Mouse (Mus musculus) limb, embryonic 14.5 days (tissue): Measurements from ENCODE around the gene Cfap45. TPM values are rescaled to one million over a fixed set of nuclear protein-coding genes. Genes with fewer than 3 reads are reported as not detected.
A peak's percentile ranks its signal among the peaks of the same experiment; 100 is the strongest.

Experiments used
- ATAC-seq: fragments of 200-750 bp; cut with Nextera tagmentation; 2 replicates; pipeline ENCODE4 v1.8.0; 2017; ENCODE audit warnings: low read depth, moderate number of reproducible peaks, moderate TSS enrichment; ENCODE audit not compliant: low FRiP score
- DNase-seq: peaks from one replicate; pipeline ENCODE4 v3.0.0-alpha.2; 2015; ENCODE audit warnings: low spot score
- H3K27ac ChIP-seq: fragments of 300-500 bp; sonication (generic); replicated peaks from 2 replicates; pipeline ENCODE4 v1.5.1; 2014; ENCODE audit warnings: low read depth, mild to moderate bottlenecking, low read length, moderate library complexity, mixed read lengths
- H3K27me3 ChIP-seq: fragments of 300-500 bp; sonication (generic); 2 replicates; pipeline ENCODE4 v1.6.1; 2014; ENCODE audit warnings: low read length, mixed read lengths; ENCODE audit not compliant: control insufficient read depth, insufficient read depth
- H3K36me3 ChIP-seq: fragments of 300-500 bp; sonication (generic); 2 replicates; pipeline ENCODE4 v1.6.1; 2014; ENCODE audit warnings: mild to moderate bottlenecking, low read length, moderate library complexity, mixed read lengths; ENCODE audit not compliant: control insufficient read depth, insufficient read depth
- H3K4me1 ChIP-seq: fragments of 300-500 bp; sonication (generic); 2 replicates; pipeline ENCODE4 v1.6.1; 2014; ENCODE audit warnings: antibody characterized with exemption, low read length, mixed read lengths; ENCODE audit not compliant: control insufficient read depth, insufficient read depth
- H3K4me2 ChIP-seq: fragments of 300-500 bp; sonication (generic); replicated peaks from 2 replicates; pipeline ENCODE4 v1.6.1; 2014; ENCODE audit warnings: low read depth, mild to moderate bottlenecking, low read length, moderate library complexity; ENCODE audit not compliant: severe bottlenecking
- H3K4me3 ChIP-seq: fragments of 300-500 bp; sonication (generic); replicated peaks from 2 replicates; pipeline ENCODE4 v1.5.1; 2014; ENCODE audit warnings: low read length
- H3K9ac ChIP-seq: fragments of 300-500 bp; sonication (generic); 2 replicates; pipeline ENCODE4 v1.6.1; 2014; ENCODE audit warnings: mild to moderate bottlenecking, low read depth, low read length, moderate library complexity; ENCODE audit not compliant: severe bottlenecking
- H3K9me3 ChIP-seq: fragments of 300-500 bp; sonication (generic); 2 replicates; pipeline ENCODE4 v1.6.1; 2016; ENCODE audit warnings: low read length; ENCODE audit not compliant: control insufficient read depth
- POLR2A ChIP-seq: fragments of 200-500 bp; IDR thresholded peaks from 2 replicates; pipeline ENCODE4 v1.8.0; 2012; ENCODE audit warnings: inconsistent platforms, mild to moderate bottlenecking, moderate library complexity, borderline replicate concordance; ENCODE audit not compliant: insufficient read depth, insufficient read length; ENCODE audit errors: extremely low read depth
- WGBS: fragments of 180-500 bp; shearing (Covaris S2); extraction: QIAGEN DNeasy Blood & Tissue Kit; methylation state at CpG from one replicate; pipeline ENCODE4 v1.1.7; 2014; 5-methylcytosine and 5-hydroxymethylcytosine counted together
- polyA plus RNA-seq, 2 experiments: library from polyadenylated mRNA; depleted of rRNA in 1 of 2; stranded (reverse) in 1 of 2; unstranded in 1 of 2; fragments of >200 nt; fragmentation: Nextera tagmentation in 1 of 2; extraction: Ambion mirVana in 1 of 2; gene quantifications; 2 replicates each; pipeline versions ENCODE4 v1.2.1 to v1.2.3; 2012 to 2014

Gene Cfap45
- polyA plus RNA-seq, 2 experiments: 0.98 to 1.3 TPM

DNA sequence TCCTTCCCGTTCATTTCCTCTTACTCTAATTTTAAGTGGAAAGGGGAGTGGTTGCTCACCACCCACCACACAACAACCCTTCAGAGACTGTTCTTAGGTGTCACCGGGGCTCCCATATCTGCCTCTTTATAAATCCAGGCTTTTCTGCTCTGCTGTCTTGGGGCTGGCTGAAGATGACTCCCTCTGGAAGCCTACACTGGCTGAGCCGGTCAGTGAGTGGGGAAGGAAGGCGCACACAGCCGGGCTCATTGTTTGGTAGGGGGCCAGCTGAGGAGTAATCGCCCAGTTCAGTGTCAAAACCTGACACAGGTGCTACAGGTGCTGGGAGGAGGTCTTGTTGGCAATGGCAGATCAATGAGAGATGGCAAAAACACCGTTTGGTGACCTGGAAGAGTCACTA is 5.4 kb downstream of the Cfap45 start:
- TF ChIP-seq POLR2A: no peak
- H3K36me3 ChIP-seq: no peaks in the 10 kb centered on the region
- peaks cover 18% of the 10 kb centered on the region for H3K4me1 ChIP-seq
- no peak overlapping the region for H3K9ac ChIP-seq
- H3K27ac ChIP-seq: no peak overlapping the region
- WGBS: 64% methylated on average over 7 of the region's 7 CpGs
- no peak overlapping the region for H3K4me2 ChIP-seq
- H3K9me3 ChIP-seq: no peaks in the 10 kb centered on the region
- no peaks in the 10 kb centered on the region for H3K27me3 ChIP-seq
- DNase-seq (no peak), ATAC-seq (no peak)
- no peak overlapping the region for H3K4me3 ChIP-seq

DNA sequence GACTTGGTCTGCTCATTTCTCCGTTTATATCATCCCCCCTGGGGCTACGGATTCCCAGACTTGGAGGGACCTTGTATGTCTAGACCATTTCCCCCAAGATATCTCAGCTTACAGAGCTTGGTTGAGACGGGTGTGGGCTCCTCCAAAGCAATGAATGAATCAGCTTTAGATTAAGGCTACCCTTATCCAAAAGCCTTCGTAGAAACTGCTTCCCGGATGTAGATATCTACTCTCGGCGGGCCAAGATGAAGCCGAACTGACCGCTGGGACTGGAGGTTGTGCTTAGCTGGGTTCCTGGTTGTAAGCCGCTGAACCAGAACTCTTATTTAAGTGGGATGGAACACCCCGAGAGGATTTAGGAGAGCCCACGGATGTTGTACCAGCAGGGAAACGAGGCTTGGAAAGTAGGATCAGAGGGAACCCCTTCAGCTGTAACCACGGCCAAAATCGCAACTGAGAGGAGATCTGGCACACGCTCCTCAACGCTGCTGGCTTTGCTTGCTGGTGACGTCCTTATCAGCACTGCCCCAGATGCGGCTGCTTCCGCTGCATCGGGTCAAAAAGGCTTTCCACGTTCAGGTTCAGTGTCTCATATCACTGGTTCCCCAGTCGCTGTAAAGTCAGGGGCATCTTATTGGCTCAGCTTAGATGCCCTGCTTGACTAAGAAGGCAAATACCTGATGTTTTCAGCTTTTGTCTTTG is 5.9 kb downstream of the Cfap45 start:
- DNase-seq (no peak), ATAC-seq (no peak)
- no peak overlapping the region for H3K9ac ChIP-seq
- no peak for TF ChIP-seq POLR2A
- H3K27me3 ChIP-seq: no peaks in the 10 kb centered on the region
- H3K27ac ChIP-seq: no peak overlapping the region
- no peaks in the 10 kb centered on the region for H3K36me3 ChIP-seq
- H3K9me3 ChIP-seq: no peaks in the 10 kb centered on the region
- peaks cover 17% of the 10 kb centered on the region for H3K4me1 ChIP-seq
- no peak overlapping the region for H3K4me3 ChIP-seq
- no peak overlapping the region for H3K4me2 ChIP-seq
- 74% methylated on average over 23 of the region's 23 CpGs for WGBS

DNA sequence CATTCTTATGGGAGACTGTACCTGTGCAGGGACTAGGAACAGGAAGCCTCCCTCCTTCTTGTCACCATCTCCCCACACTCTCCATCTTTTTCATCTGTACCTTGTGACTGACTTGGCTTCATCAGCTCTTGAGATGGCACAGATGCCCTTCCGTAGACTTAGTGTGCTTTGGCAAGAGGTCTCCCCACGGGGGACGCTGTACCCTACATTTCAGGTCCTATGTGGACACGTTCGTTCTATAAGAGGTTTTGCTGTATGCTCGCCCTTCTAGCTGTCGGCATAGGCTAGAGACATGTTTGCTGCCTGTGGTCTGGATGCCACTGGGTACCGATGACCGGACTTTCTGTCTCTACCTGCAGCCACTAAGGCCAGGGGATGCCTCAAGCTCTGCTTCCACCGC is 6.8 kb downstream of the Cfap45 start:
- Histone ChIP-seq H3K36me3 (no peaks in the 10 kb centered on the region), H3K4me3 (no peak overlapping the region), H3K27ac (no peak overlapping the region), H3K9me3 (no peaks in the 10 kb centered on the region), H3K4me1 (peaks cover 23% of the 10 kb centered on the region), H3K9ac (no peak overlapping the region), H3K27me3 (no peaks in the 10 kb centered on the region), H3K4me2 (no peak overlapping the region)
- WGBS: 95% methylated on average over 10 of the region's 10 CpGs
- DNase-seq (no peak), ATAC-seq (no peak)
- TF ChIP-seq POLR2A: no peak

DNA sequence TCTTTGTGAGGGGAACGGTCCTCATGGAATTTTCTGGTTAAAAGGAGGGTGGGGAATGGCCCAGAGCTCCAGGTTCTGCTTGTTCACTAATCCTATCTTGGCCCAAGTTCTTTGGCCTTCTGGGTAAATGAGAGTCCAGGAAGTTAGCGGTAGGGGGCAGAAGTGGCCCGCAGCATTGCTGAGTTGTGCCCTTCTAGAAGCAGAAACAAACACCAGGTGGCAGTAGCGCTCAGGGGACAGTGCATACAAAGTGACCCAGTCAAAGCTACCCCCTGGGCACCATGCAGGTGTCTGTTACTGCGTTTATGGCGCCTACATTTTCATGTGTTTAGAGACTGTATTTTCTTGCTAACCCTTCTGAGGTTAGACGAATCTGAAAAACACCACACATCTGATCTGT is 8.1 kb downstream of the Cfap45 start:
- Histone ChIP-seq H3K4me1 (peaks cover 30% of the 10 kb centered on the region), H3K9ac (no peak overlapping the region), H3K4me2 (no peak overlapping the region), H3K27me3 (no peaks in the 10 kb centered on the region), H3K4me3 (no peak overlapping the region), H3K36me3 (no peaks in the 10 kb centered on the region), H3K9me3 (no peaks in the 10 kb centered on the region), H3K27ac (no peak overlapping the region)
- ATAC-seq: peak; percentile 66; the same call in 1 of the 2 replicates
- 5% methylated on average over 7 of the region's 7 CpGs for WGBS
- TF ChIP-seq POLR2A: no peak
- peak; percentile 88 for DNase-seq

DNA sequence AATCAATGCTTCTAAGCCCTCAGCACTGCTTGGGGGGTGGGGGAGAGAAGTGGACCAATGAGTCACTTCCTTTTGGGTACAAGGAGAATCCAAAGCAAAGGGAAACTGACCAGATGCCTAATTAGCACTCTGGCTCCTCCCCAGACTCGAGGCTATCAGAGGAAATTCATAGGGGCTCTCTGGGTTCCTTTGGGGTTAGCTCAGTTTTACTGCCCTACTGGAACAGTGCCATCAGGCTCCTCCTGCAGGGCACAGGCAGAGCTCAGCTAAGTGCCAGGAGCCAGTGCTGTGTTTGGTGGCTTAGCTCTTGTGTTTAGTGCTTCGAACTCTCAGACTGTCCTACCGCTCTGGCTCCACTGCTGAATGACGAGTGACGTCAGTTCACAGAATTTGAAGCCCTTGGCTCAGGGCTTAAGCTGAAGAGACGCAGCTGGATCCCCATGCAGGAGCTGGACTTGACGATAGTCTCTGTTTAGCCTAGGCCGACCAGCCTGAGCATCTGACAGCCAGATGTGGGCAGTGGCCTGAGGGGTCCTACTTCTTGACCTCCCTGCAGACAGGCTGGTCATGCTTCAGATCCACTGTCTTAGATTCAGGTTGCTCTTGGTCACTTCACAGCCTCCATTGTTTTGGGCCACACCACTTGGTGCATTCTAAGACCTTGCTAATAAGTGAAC is 10.1 kb downstream of the Cfap45 start:
- DNase-seq: peak; percentile 31
- Histone ChIP-seq H3K4me1 (peaks cover 21% of the 10 kb centered on the region), H3K4me3 (no peak overlapping the region), H3K27ac (no peak overlapping the region), H3K9ac (no peak overlapping the region), H3K27me3 (no peaks in the 10 kb centered on the region), H3K4me2 (no peak overlapping the region), H3K9me3 (no peaks in the 10 kb centered on the region), H3K36me3 (no peaks in the 10 kb centered on the region)
- 9% methylated on average over 8 of the region's 8 CpGs for WGBS
- peak; percentile 44; the same call in 1 of the 2 replicates for ATAC-seq
- no peak for TF ChIP-seq POLR2A
